Mouse (Mus musculus) embryo, embryonic 9.5 days (tissue): ENCODE measurements around the gene Sbk2.

Experiments used
- DNase-seq: peaks from one replicate; pipeline ENCODE4 v3.0.0-alpha.2; 2017; ENCODE audit errors: extremely low spot score

The Sbk2 gene

GRCm38 (mm10) chr7:4922508-4922907 lies 41.7 kb downstream of the Sbk2 start:
- peak; percentile 92 for DNase-seq

GRCm38 (mm10) chr7:4921824-4922482 lies 42.3 kb downstream of the Sbk2 start, which contains the start of gene Nat14:
Gene Nat14 (plus strand): TSS chr7:4922028.
- DNase-seq = no peak

- no peak for DNase-seq
These were observed 43.0 kb downstream of the Sbk2 start for GRCm38 (mm10) chr7:4920976-4921823.

GRCm38 (mm10) chr7:4920496-4920895 lies 43.7 kb downstream of the Sbk2 start:
- DNase-seq = no peak

GRCm38 (mm10) chr7:4919971-4920370 lies 44.2 kb downstream of the Sbk2 start:
- DNase-seq = no peak

GRCm38 (mm10) chr7:4919096-4919495 lies 45.1 kb downstream of the Sbk2 start:
- DNase-seq = no peak

- no peak for DNase-seq
These were observed 45.5 kb downstream of the Sbk2 start for GRCm38 (mm10) chr7:4918681-4919080.

GRCm38 (mm10) chr7:4917494-4917893 lies 46.7 kb downstream of the Sbk2 start:
- DNase-seq = no peak

GRCm38 (mm10) chr7:4915669-4916416 lies 48.4 kb downstream of the Sbk2 start:
- no peak for DNase-seq

GRCm38 (mm10) chr7:4915007-4915665 lies 49.1 kb downstream of the Sbk2 start, which contains the start of gene Zfp628:
Gene Zfp628 (plus strand): TSS chr7:4915217.
- peak; percentile 97 for DNase-seq

- no peak for DNase-seq
These were observed 52.0 kb downstream of the Sbk2 start for GRCm38 (mm10) chr7:4912248-4912647.

- peak; percentile 53 for DNase-seq
These were observed 52.6 kb downstream of the Sbk2 start for GRCm38 (mm10) chr7:4911561-4911960.

- DNase-seq = no peak
These were observed 57.7 kb downstream of the Sbk2 start, which contains the start of gene Gm36210 for GRCm38 (mm10) chr7:4906466-4906950. Gene Gm36210 (minus strand): TSS chr7:4906516.

GRCm38 (mm10) chr7:4902404-4902803 lies 61.8 kb downstream of the Sbk2 start:
- DNase-seq = no peak

- peak; percentile 51 for DNase-seq
These were observed 63.0 kb downstream of the Sbk2 start for GRCm38 (mm10) chr7:4901171-4901570.

GRCm38 (mm10) chr7:4900523-4900851 lies 63.7 kb downstream of the Sbk2 start:
- DNase-seq = no peak

GRCm38 (mm10) chr7:4899649-4900522 lies 64.3 kb downstream of the Sbk2 start:
- peak; percentile 33 for DNase-seq

GRCm38 (mm10) chr7:4898851-4899648 lies 65.2 kb downstream of the Sbk2 start:
- no peak for DNase-seq

GRCm38 (mm10) chr7:4895186-4895585 lies 69.0 kb downstream of the Sbk2 start:
- no peak for DNase-seq
